Mouse (Mus musculus): Measurements from ENCODE around the gene Brd3. TPM values are rescaled to one million over a fixed set of nuclear protein-coding genes. Genes with fewer than 3 reads are reported as not detected.
"Not testable (repeated sequence)": the region's sequence is repeated elsewhere in the genome, so short reads cannot be mapped to it uniquely, and the experiment has no call there.

Gene Brd3
- total and polyA plus RNA-seq, 2 experiments, result 5.8 to 14.8 TPM

GRCm38 (mm10) chr2:27547986-27548385 lies 40.5 kb upstream of the Brd3 start:
- DNase-seq (ENCODE audit: extremely low read depth, low read depth, low spot score), result no peak
- H3K27ac ChIP-seq (replicated peaks; ENCODE audit: insufficient read depth, low read depth, low read length), result no peak overlapping the region
- TF ChIP-seq CTCF (IDR thresholded peaks at IDR 0.05; ENCODE audit: low read depth, low read length), result no peak
- TF ChIP-seq POLR2A (IDR thresholded peaks at IDR 0.05; ENCODE audit: extremely low read depth, insufficient read depth, low read length), result no peak
- peaks cover 4% of the 10 kb centered on the region for H3K4me1 ChIP-seq (ENCODE audit: control insufficient read depth, insufficient read depth, low read length)
- H3K79me2 ChIP-seq (ENCODE audit: control insufficient read depth, insufficient read depth, low read length), result no peaks in the 10 kb centered on the region
- no peak overlapping the region for H3K4me3 ChIP-seq (ENCODE audit: insufficient read depth, low read depth, low read length)
- H3K36me3 ChIP-seq (ENCODE audit: control insufficient read depth, insufficient read depth, low read length), result no peaks in the 10 kb centered on the region
- 93% methylated on average over 2 of the region's 2 CpGs for WGBS
- no peak overlapping the region for H3K9ac ChIP-seq (ENCODE audit: low read depth, low read length)
- no peaks in the 10 kb centered on the region for H3K27me3 ChIP-seq (ENCODE audit: control insufficient read depth, insufficient read depth, low read length)

- H3K27me3 ChIP-seq (ENCODE audit: control insufficient read depth, insufficient read depth, low read length), result no peaks in the 10 kb centered on the region
- H3K27ac ChIP-seq (replicated peaks; ENCODE audit: insufficient read depth, low read depth, low read length), result no peak overlapping the region
- no peak for DNase-seq (ENCODE audit: extremely low read depth, low read depth, low spot score)
- 42% methylated on average over 1 of the region's 1 CpGs for WGBS
- TF ChIP-seq CTCF (IDR thresholded peaks at IDR 0.05; ENCODE audit: low read depth, low read length), result no peak
- TF ChIP-seq POLR2A (IDR thresholded peaks at IDR 0.05; ENCODE audit: extremely low read depth, insufficient read depth, low read length), result no peak
- no peaks in the 10 kb centered on the region for H3K36me3 ChIP-seq (ENCODE audit: control insufficient read depth, insufficient read depth, low read length)
- H3K79me2 ChIP-seq (ENCODE audit: control insufficient read depth, insufficient read depth, low read length), result no peaks in the 10 kb centered on the region
- H3K4me1 ChIP-seq (ENCODE audit: control insufficient read depth, insufficient read depth, low read length), result 0 out of 2 replicates have a peak, but pooled peaks cover 1% of the 10 kb centered on the region
- H3K9ac ChIP-seq (ENCODE audit: low read depth, low read length), result no peak overlapping the region
- H3K4me3 ChIP-seq (ENCODE audit: insufficient read depth, low read depth, low read length), result no peak overlapping the region
Measured at GRCm38 (mm10) chr2:27547326-27547725, 39.9 kb upstream of the Brd3 start.

- not testable (repeated sequence) for H3K36me3 ChIP-seq (ENCODE audit: control insufficient read depth, insufficient read depth, low read length); H3K4me3 ChIP-seq (ENCODE audit: insufficient read depth, low read depth, low read length); H3K9ac ChIP-seq (ENCODE audit: low read depth, low read length); H3K27me3 ChIP-seq (ENCODE audit: control insufficient read depth, insufficient read depth, low read length); H3K79me2 ChIP-seq (ENCODE audit: control insufficient read depth, insufficient read depth, low read length); H3K27ac ChIP-seq (replicated peaks; ENCODE audit: insufficient read depth, low read depth, low read length); DNase-seq (ENCODE audit: extremely low read depth, low read depth, low spot score)
- H3K4me1 ChIP-seq (ENCODE audit: control insufficient read depth, insufficient read depth, low read length), result peaks cover 11% of the 10 kb centered on the region
- 97% methylated on average over 8 of the region's 8 CpGs for WGBS
Measured at GRCm38 (mm10) chr2:27546041-27546440, 38.6 kb upstream of the Brd3 start.

GRCm38 (mm10) chr2:27545517-27545916 lies 38.1 kb upstream of the Brd3 start:
- not testable (repeated sequence) for H3K27me3 ChIP-seq (ENCODE audit: control insufficient read depth, insufficient read depth, low read length); H3K9ac ChIP-seq (ENCODE audit: low read depth, low read length); DNase-seq (ENCODE audit: extremely low read depth, low read depth, low spot score); H3K4me3 ChIP-seq (ENCODE audit: insufficient read depth, low read depth, low read length); H3K36me3 ChIP-seq (ENCODE audit: control insufficient read depth, insufficient read depth, low read length); H3K27ac ChIP-seq (replicated peaks; ENCODE audit: insufficient read depth, low read depth, low read length); H3K79me2 ChIP-seq (ENCODE audit: control insufficient read depth, insufficient read depth, low read length)
- H3K4me1 ChIP-seq (ENCODE audit: control insufficient read depth, insufficient read depth, low read length), result peaks cover 15% of the 10 kb centered on the region
- WGBS, result 79% methylated on average over 3 of the region's 3 CpGs

GRCm38 (mm10) chr2:27544613-27545012 lies 37.2 kb upstream of the Brd3 start:
- WGBS, result 86% methylated on average over 6 of the region's 6 CpGs
- Histone ChIP-seq H3K36me3 (ENCODE audit: control insufficient read depth, insufficient read depth, low read length) (no peaks in the 10 kb centered on the region), H3K9ac (ENCODE audit: low read depth, low read length) (no peak overlapping the region), H3K27ac (replicated peaks; ENCODE audit: insufficient read depth, low read depth, low read length) (no peak overlapping the region), H3K4me1 (ENCODE audit: control insufficient read depth, insufficient read depth, low read length) (peaks cover 15% of the 10 kb centered on the region), H3K79me2 (ENCODE audit: control insufficient read depth, insufficient read depth, low read length) (no peaks in the 10 kb centered on the region), H3K27me3 (ENCODE audit: control insufficient read depth, insufficient read depth, low read length) (no peaks in the 10 kb centered on the region), H3K4me3 (ENCODE audit: insufficient read depth, low read depth, low read length) (no peak overlapping the region)
- DNase-seq (ENCODE audit: extremely low read depth, low read depth, low spot score), result no peak
- TF ChIP-seq CTCF (IDR thresholded peaks at IDR 0.05; ENCODE audit: low read depth, low read length) (no peak), POLR2A (IDR thresholded peaks at IDR 0.05; ENCODE audit: extremely low read depth, insufficient read depth, low read length) (no peak)

- no peaks in the 10 kb centered on the region for H3K36me3 ChIP-seq (ENCODE audit: control insufficient read depth, insufficient read depth, low read length)
- peaks cover 13% of the 10 kb centered on the region for H3K4me1 ChIP-seq (ENCODE audit: control insufficient read depth, insufficient read depth, low read length)
- no peak overlapping the region; the same call in 1 of the 2 replicates for H3K4me3 ChIP-seq (ENCODE audit: insufficient read depth, low read depth, low read length)
- TF ChIP-seq POLR2A (IDR thresholded peaks at IDR 0.05; ENCODE audit: extremely low read depth, insufficient read depth, low read length) (no peak), CTCF (IDR thresholded peaks at IDR 0.05; ENCODE audit: low read depth, low read length) (no peak)
- no peaks in the 10 kb centered on the region for H3K27me3 ChIP-seq (ENCODE audit: control insufficient read depth, insufficient read depth, low read length)
- DNase-seq (ENCODE audit: extremely low read depth, low read depth, low spot score), result no peak
- peak overlapping the region; percentile 59 for H3K9ac ChIP-seq (ENCODE audit: low read depth, low read length)
- H3K27ac ChIP-seq (replicated peaks; ENCODE audit: insufficient read depth, low read depth, low read length), result peak overlapping the region; percentile 61
- no peaks in the 10 kb centered on the region for H3K79me2 ChIP-seq (ENCODE audit: control insufficient read depth, insufficient read depth, low read length)
- WGBS, result 62% methylated on average over 3 of the region's 3 CpGs
Measured at GRCm38 (mm10) chr2:27541225-27541624, 33.8 kb upstream of the Brd3 start.

Measured in liver, adult 2 months (tissue).